Mouse (Mus musculus) forebrain, postnatal 0 days (tissue): ENCODE data around the gene Ttl. TPM values are rescaled to one million over a fixed set of nuclear protein-coding genes. Genes with fewer than 3 reads are reported as not detected.

Source experiments
- ATAC-seq: fragments of 200-750 bp; cut with Nextera tagmentation; 2 replicates; pipeline ENCODE4 v1.8.0; 2017; ENCODE audit warnings: mild to moderate bottlenecking, moderate library complexity
- DNase-seq: peaks from one replicate; pipeline ENCODE4 v3.0.0-alpha.2; 2015
- H3K27ac ChIP-seq: fragments of 300-500 bp; sonication (generic); 2 replicates; pipeline ENCODE4 v1.5.1; 2014; ENCODE audit warnings: low read depth, mild to moderate bottlenecking, antibody characterized with exemption, low read length, moderate library complexity, mixed read lengths
- H3K27me3 ChIP-seq: fragments of 300-500 bp; sonication (generic); 2 replicates; pipeline ENCODE4 v1.6.1; 2014; ENCODE audit warnings: mild to moderate bottlenecking, low read length, mixed read lengths; ENCODE audit not compliant: insufficient read depth
- H3K36me3 ChIP-seq: fragments of 300-500 bp; sonication (generic); 2 replicates; pipeline ENCODE4 v1.6.1; 2014; ENCODE audit warnings: mild to moderate bottlenecking, moderate library complexity; ENCODE audit not compliant: insufficient read depth
- H3K4me1 ChIP-seq: fragments of 300-500 bp; sonication (generic); 2 replicates; pipeline ENCODE4 v1.6.1; 2014; ENCODE audit warnings: antibody characterized with exemption; ENCODE audit not compliant: insufficient read depth
- H3K4me2 ChIP-seq: fragments of 300-500 bp; sonication (generic); 2 replicates; pipeline ENCODE4 v1.6.1; 2014; ENCODE audit warnings: low read depth, mild to moderate bottlenecking, moderate library complexity
- H3K4me3 ChIP-seq: fragments of 300-500 bp; sonication (generic); 2 replicates; pipeline ENCODE4 v1.5.1; 2014; ENCODE audit warnings: low read depth, low read length, mixed read lengths
- H3K9ac ChIP-seq: fragments of 300-500 bp; sonication (generic); 2 replicates; pipeline ENCODE4 v1.6.1; 2014; ENCODE audit warnings: mild to moderate bottlenecking
- H3K9me3 ChIP-seq: fragments of 300-500 bp; sonication (generic); 2 replicates; pipeline ENCODE4 v1.6.1; 2016; ENCODE audit warnings: low read length
- CTCF ChIP-seq: sonication (generic); IDR thresholded peaks from 2 replicates; pipeline ENCODE4 v1.5.1; 2016; ENCODE audit warnings: antibody characterized with exemption, control low read depth, low read depth
- WGBS: fragments of 180-500 bp; shearing (Covaris S2); extraction: QIAGEN DNeasy Blood & Tissue Kit; methylation state at CpG from one replicate; pipeline ENCODE4 v1.1.7; 2014; 5-methylcytosine and 5-hydroxymethylcytosine counted together
- polyA plus RNA-seq: library from polyadenylated mRNA; unstranded; fragments of >200 nt; fragmentation: Nextera tagmentation; extraction: Ambion mirVana; gene quantifications from 2 replicates; pipeline ENCODE4 v1.2.1, GENCODE M21; 2015
- total RNA-seq: library from RNA; depleted of rRNA; stranded (reverse); fragments of >200 nt; gene quantifications from 2 replicates; pipeline ENCODE4 v1.2.3, GENCODE M21; 2014

Gene Ttl
- total and polyA plus RNA-seq, 2 experiments from 2014 or later, result 31.7 to 66.0 TPM

DNA sequence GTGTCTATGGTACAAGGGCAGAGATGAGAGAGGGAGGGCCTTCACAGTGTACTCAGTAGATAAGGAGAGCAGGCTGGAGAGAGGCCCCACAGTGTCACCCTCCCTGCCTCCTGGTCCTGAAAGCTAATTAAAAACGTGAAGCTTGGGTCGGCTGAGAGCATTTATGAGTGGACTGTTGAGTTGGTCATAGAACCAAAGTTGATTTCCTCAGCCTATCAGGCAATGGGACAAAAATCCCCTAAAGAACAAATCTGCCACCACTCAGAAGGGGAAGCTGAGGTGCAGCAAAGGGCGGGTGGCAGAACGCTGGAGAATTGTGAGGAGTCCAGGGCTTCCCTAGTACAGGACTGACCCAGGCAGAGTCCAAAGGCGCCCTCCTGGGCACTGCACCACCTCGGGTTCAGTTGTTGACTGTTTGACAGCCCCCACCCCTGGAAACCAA lies 7.8 kb upstream of the Ttl start:
- ATAC-seq, result no peak
- 0 out of 2 replicates have a peak, but pooled peaks cover 3% of the 10 kb centered on the region for H3K9me3 ChIP-seq
- no peak overlapping the region for H3K9ac ChIP-seq
- no peak overlapping the region for H3K4me2 ChIP-seq
- no peak overlapping the region for H3K27ac ChIP-seq
- TF ChIP-seq CTCF, result no peak
- 90% methylated on average over 6 of the region's 6 CpGs for WGBS
- H3K36me3 ChIP-seq, result no peaks in the 10 kb centered on the region
- H3K27me3 ChIP-seq, result no peaks in the 10 kb centered on the region
- no peak overlapping the region for H3K4me3 ChIP-seq
- DNase-seq, result no peak
- no peaks in the 10 kb centered on the region for H3K4me1 ChIP-seq

GRCm38 (mm10) chr2:129061456-129062059 lies 4.2 kb upstream of the Ttl start:
- H3K9me3 ChIP-seq, result no peaks in the 10 kb centered on the region
- H3K4me1 ChIP-seq, result no peaks in the 10 kb centered on the region
- no peaks in the 10 kb centered on the region for H3K36me3 ChIP-seq
- H3K4me3 ChIP-seq, result no peak overlapping the region
- H3K27me3 ChIP-seq, result no peaks in the 10 kb centered on the region
- no peak overlapping the region for H3K4me2 ChIP-seq
- no peak for TF ChIP-seq CTCF
- no peak for DNase-seq
- ATAC-seq, result no peak
- 80% methylated on average over 10 of the region's 10 CpGs for WGBS
- no peak overlapping the region for H3K27ac ChIP-seq
- H3K9ac ChIP-seq, result no peak overlapping the region

- peak overlapping the region; percentile 76 for H3K27ac ChIP-seq
- no peaks in the 10 kb centered on the region for H3K9me3 ChIP-seq
- WGBS, result 2% methylated on average over 20 of the region's 20 CpGs
- H3K27me3 ChIP-seq, result no peaks in the 10 kb centered on the region
- H3K4me3 ChIP-seq, result peak overlapping the region; percentile 81
- peak overlapping the region; percentile 81 for H3K4me2 ChIP-seq
- no peak for TF ChIP-seq CTCF
- ATAC-seq (peak; percentile 83), DNase-seq (peak; percentile 73)
- H3K36me3 ChIP-seq, result no peaks in the 10 kb centered on the region
- peaks cover 16% of the 10 kb centered on the region for H3K4me1 ChIP-seq
- peak overlapping the region; percentile 86 for H3K9ac ChIP-seq
Observed at GRCm38 (mm10) chr2:129066326-129066725, 584 bp downstream of the Ttl start.

DNA sequence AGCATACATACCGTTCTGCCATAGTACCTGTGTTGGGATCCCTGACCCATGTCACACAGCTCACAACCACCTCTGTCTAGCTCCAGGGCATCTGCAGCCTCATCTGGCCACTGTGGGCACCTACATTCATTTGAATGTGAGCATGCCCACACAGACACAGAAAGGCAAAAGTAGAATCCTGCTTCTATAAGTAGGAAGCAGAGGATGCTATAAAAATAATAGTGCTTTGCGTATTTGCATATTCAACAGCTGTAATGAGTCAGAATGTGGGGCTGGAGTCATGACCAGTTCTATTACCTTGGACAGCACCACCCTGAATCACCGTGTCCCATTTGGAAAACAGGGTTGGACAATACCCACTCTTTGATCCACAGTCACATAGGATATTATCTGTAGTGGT lies 4.6 kb downstream of the Ttl start:
- no peak overlapping the region for H3K9ac ChIP-seq
- H3K4me1 ChIP-seq, result peaks cover 16% of the 10 kb centered on the region
- 92% methylated on average over 3 of the region's 3 CpGs for WGBS
- no peak for DNase-seq
- no peaks in the 10 kb centered on the region for H3K27me3 ChIP-seq
- no peaks in the 10 kb centered on the region for H3K36me3 ChIP-seq
- H3K4me3 ChIP-seq, result no peak overlapping the region
- H3K4me2 ChIP-seq, result no peak overlapping the region
- TF ChIP-seq CTCF, result no peak
- H3K27ac ChIP-seq, result no peak overlapping the region
- H3K9me3 ChIP-seq, result no peaks in the 10 kb centered on the region
- no peak for ATAC-seq

DNA sequence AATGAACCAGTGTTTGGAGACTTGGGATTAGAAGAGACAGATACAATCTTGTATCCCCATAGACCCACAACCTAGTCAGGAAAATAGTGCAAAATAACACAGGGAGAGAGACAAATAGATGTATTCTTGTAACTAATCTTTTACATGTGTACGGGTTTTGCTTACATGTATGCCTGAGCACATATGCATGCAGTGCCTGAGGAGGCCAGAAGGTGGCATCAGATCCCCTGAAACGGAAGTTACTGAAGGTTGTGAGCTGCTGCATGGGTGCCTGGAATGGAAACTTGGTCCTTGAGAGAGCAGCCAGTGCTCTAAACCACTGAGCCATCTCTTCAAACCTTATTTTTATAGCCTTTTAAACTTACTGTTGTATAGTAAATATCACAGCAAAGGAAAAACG lies 12.6 kb downstream of the Ttl start:
- no peaks in the 10 kb centered on the region for H3K27me3 ChIP-seq
- H3K4me2 ChIP-seq, result no peak overlapping the region
- TF ChIP-seq CTCF, result peak; percentile 56
- no peaks in the 10 kb centered on the region for H3K9me3 ChIP-seq
- no peak overlapping the region for H3K4me3 ChIP-seq
- WGBS, result 79% methylated on average over 3 of the region's 3 CpGs
- DNase-seq, result peak; percentile 30
- no peak overlapping the region for H3K27ac ChIP-seq
- no peak for ATAC-seq
- peaks cover 56% of the 10 kb centered on the region for H3K36me3 ChIP-seq
- H3K9ac ChIP-seq, result no peak overlapping the region
- no peaks in the 10 kb centered on the region for H3K4me1 ChIP-seq

DNA sequence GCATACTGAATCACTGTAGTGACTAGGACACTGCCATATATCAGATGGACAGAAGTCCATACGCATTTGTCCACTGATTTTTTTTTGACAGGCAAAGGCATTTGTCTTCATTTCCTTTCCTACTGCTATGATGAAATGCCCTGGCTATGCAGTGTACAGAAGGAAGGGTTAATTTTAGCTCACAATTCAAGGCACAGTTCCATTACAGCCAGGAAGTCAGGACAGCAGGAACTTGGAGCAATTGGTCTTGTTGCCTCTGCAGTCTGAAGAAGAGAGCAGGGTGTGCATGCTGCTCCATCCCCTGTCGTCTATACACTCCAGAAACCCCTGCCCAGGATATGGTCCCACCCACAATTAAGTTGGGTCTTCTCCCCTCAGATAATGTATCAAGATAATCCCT lies 13.5 kb downstream of the Ttl start:
- ATAC-seq, result no peak
- H3K36me3 ChIP-seq, result peaks cover 62% of the 10 kb centered on the region
- H3K4me1 ChIP-seq, result no peaks in the 10 kb centered on the region
- WGBS, result 88% methylated on average over 2 of the region's 2 CpGs
- no peak overlapping the region for H3K4me2 ChIP-seq
- no peak for DNase-seq
- no peak overlapping the region for H3K9ac ChIP-seq
- H3K4me3 ChIP-seq, result no peak overlapping the region
- no peak for TF ChIP-seq CTCF
- no peaks in the 10 kb centered on the region for H3K27me3 ChIP-seq
- H3K27ac ChIP-seq, result no peak overlapping the region
- no peaks in the 10 kb centered on the region for H3K9me3 ChIP-seq

- no peak overlapping the region for H3K4me2 ChIP-seq
- no peaks in the 10 kb centered on the region for H3K4me1 ChIP-seq
- WGBS, result 74% methylated on average over 13 of the region's 13 CpGs
- DNase-seq (no peak), ATAC-seq (no peak)
- no peaks in the 10 kb centered on the region for H3K27me3 ChIP-seq
- no peak overlapping the region for H3K9ac ChIP-seq
- no peaks in the 10 kb centered on the region for H3K9me3 ChIP-seq
- no peak overlapping the region for H3K27ac ChIP-seq
- H3K4me3 ChIP-seq, result no peak overlapping the region
- peaks cover 69% of the 10 kb centered on the region for H3K36me3 ChIP-seq
- no peak for TF ChIP-seq CTCF
Observed at GRCm38 (mm10) chr2:129081097-129081496, 15.4 kb downstream of the Ttl start.

DNA sequence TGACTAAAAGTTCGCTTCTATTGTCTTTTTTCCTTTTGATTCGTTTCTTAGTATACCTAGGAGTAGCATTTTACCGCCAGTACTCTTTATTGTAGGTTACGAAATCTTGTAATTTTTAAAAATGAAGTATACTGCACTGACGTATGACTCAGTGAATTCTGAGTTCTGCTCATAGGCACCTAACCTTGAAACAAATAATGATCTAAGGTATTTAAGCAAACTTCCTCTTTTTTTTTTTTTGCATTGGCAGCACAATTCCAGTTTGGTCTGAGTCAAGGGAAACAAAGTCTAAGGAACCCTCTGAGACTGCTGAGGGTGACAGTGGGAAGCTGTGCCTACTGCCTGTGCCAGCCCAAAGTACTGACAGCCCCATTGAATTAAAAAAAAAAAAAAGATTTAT lies 17.8 kb downstream of the Ttl start:
- WGBS, result 91% methylated on average over 5 of the region's 5 CpGs
- Histone ChIP-seq H3K9me3 (no peaks in the 10 kb centered on the region), H3K4me1 (no peaks in the 10 kb centered on the region), H3K27ac (no peak overlapping the region), H3K4me3 (no peak overlapping the region), H3K9ac (no peak overlapping the region), H3K4me2 (no peak overlapping the region), H3K27me3 (no peaks in the 10 kb centered on the region), H3K36me3 (peaks cover 62% of the 10 kb centered on the region)
- no peak for ATAC-seq
- no peak for DNase-seq
- no peak for TF ChIP-seq CTCF
